Comparison of ENCODE assay signal across 9 mouse cellular contexts in genomic region chr16:23258823-23259457, GRCm38 (mm10). TPM values are rescaled to one million over a fixed set of nuclear protein-coding genes. Genes with fewer than 3 reads are reported as not detected.
A peak's percentile ranks its signal among the peaks of the same experiment; 100 is the strongest.
DNase-seq lines count a peak whose midpoint lies in the region; ATAC-seq and TF ChIP-seq lines count a peak whose summit lies in the region.
"Had no signal": no experiment of that assay in that cellular context is flagged by ENCODE, and none has a peak within 500 bp of the region (broad histone marks: within the 10 kb centered on the region; RNA-seq: fewer than 3 reads in every experiment).

No protein-coding gene starts in this region.

- H3K4me1 ChIP-seq in forebrain, embryonic 10.5 days: peaks cover 74% of the 10 kb centered on the region
- no peaks in the 10 kb centered on the region for H3K4me1 ChIP-seq in forebrain, postnatal 0 days (ENCODE audit: insufficient read depth)
- H3K4me1 ChIP-seq in lung, embryonic 14.5 days (ENCODE audit: insufficient read depth): peaks cover 21% of the 10 kb centered on the region
- peaks cover 53% of the 10 kb centered on the region for H3K4me1 ChIP-seq in hindbrain, embryonic 12.5 days
- peaks cover 15% of the 10 kb centered on the region; the same call in 1 of the 2 replicates for H3K4me1 ChIP-seq in midbrain, embryonic 16.5 days (ENCODE audit: control insufficient read depth, insufficient read depth, low read length)

- peak overlapping the region; percentile 19 for H3K4me3 ChIP-seq in forebrain, embryonic 10.5 days
- no peak overlapping the region for H3K4me3 ChIP-seq in forebrain, postnatal 0 days (ENCODE audit: low read depth, low read length)
- H3K4me3 ChIP-seq in lung, embryonic 14.5 days (ENCODE audit: low read depth, low read length): no peak overlapping the region
- H3K4me3 ChIP-seq in hindbrain, embryonic 12.5 days: no peak overlapping the region
- no peak overlapping the region for H3K4me3 ChIP-seq in midbrain, embryonic 16.5 days (ENCODE audit: low read depth, low read length)

- H3K27ac ChIP-seq in forebrain, embryonic 10.5 days: peak overlapping the region; percentile 74
- no peak overlapping the region for H3K27ac ChIP-seq in forebrain, postnatal 0 days (ENCODE audit: low read depth, low read length)
- H3K27ac ChIP-seq in lung, embryonic 14.5 days (ENCODE audit: low read depth): peak overlapping the region; percentile 59; the same call in 1 of the 2 replicates
- peak overlapping the region; percentile 81 for H3K27ac ChIP-seq in hindbrain, embryonic 12.5 days
- no peak overlapping the region for H3K27ac ChIP-seq in midbrain, embryonic 16.5 days (ENCODE audit: low read length)

- H3K4me2 ChIP-seq in forebrain, postnatal 0 days (ENCODE audit: low read depth): no peak overlapping the region
- no peak overlapping the region for H3K4me2 ChIP-seq in lung, embryonic 14.5 days
- H3K4me2 ChIP-seq in hindbrain, embryonic 12.5 days (replicated peaks): no peak overlapping the region
- H3K4me2 ChIP-seq in midbrain, embryonic 16.5 days (ENCODE audit: low read length): no peak overlapping the region

- H3K9me3 ChIP-seq in forebrain, embryonic 10.5 days: no peaks in the 10 kb centered on the region
- H3K9me3 ChIP-seq in forebrain, postnatal 0 days (ENCODE audit: low read length): no peaks in the 10 kb centered on the region
- no peaks in the 10 kb centered on the region for H3K9me3 ChIP-seq in lung, embryonic 14.5 days (ENCODE audit: low read depth, low read length)
- 0 out of 2 replicates have a peak, but pooled peaks cover under 1% of the 10 kb centered on the region for H3K9me3 ChIP-seq in hindbrain, embryonic 12.5 days (replicated peaks)
- H3K9me3 ChIP-seq in midbrain, embryonic 16.5 days (replicated peaks; ENCODE audit: control insufficient read depth, low read length, poor library complexity, severe bottlenecking): no peaks in the 10 kb centered on the region

- H3K27me3 ChIP-seq in forebrain, embryonic 10.5 days (ENCODE audit: poor library complexity, severe bottlenecking): peaks cover 75% of the 10 kb centered on the region
- no peaks in the 10 kb centered on the region for H3K27me3 ChIP-seq in forebrain, postnatal 0 days (ENCODE audit: insufficient read depth, low read length)
- no peaks in the 10 kb centered on the region for H3K27me3 ChIP-seq in lung, embryonic 14.5 days (ENCODE audit: insufficient read depth, low read length)
- no peaks in the 10 kb centered on the region for H3K27me3 ChIP-seq in hindbrain, embryonic 12.5 days
- H3K27me3 ChIP-seq in midbrain, embryonic 16.5 days (ENCODE audit: control insufficient read depth, insufficient read depth, low read depth, low read length): no peaks in the 10 kb centered on the region

- peak; percentile 66 for DNase-seq in forebrain, embryonic 10.5 days (ENCODE audit: extremely low spot score, low spot score)
- no peak for DNase-seq in forebrain, postnatal 0 days
- DNase-seq in lung, embryonic 14.5 days: no peak
- DNase-seq in lung, postnatal 14 days: no peak
- no peak for DNase-seq in cerebellum, adult 9-11 months
- no peak for DNase-seq in urinary bladder, postnatal 36 days (ENCODE audit: low spot score in 2 of 2)
- DNase-seq: thymus, postnatal 4 days had no signal

- H3K9ac ChIP-seq in forebrain, postnatal 0 days: no peak overlapping the region
- no peak overlapping the region for H3K9ac ChIP-seq in lung, embryonic 14.5 days
- H3K9ac ChIP-seq in hindbrain, embryonic 12.5 days: no peak overlapping the region
- no peak overlapping the region for H3K9ac ChIP-seq in midbrain, embryonic 16.5 days (ENCODE audit: low read depth, low read length)

- peaks cover 5% of the 10 kb centered on the region for H3K36me3 ChIP-seq in forebrain, embryonic 10.5 days (replicated peaks)
- peaks cover 8% of the 10 kb centered on the region; the same call in 1 of the 2 replicates for H3K36me3 ChIP-seq in forebrain, postnatal 0 days (ENCODE audit: insufficient read depth)
- peaks cover 4% of the 10 kb centered on the region for H3K36me3 ChIP-seq in lung, embryonic 14.5 days (ENCODE audit: insufficient read depth)
- H3K36me3 ChIP-seq in hindbrain, embryonic 12.5 days: peaks cover 1% of the 10 kb centered on the region; the same call in 1 of the 2 replicates
- peaks cover 3% of the 10 kb centered on the region; the same call in 1 of the 2 replicates for H3K36me3 ChIP-seq in midbrain, embryonic 16.5 days (ENCODE audit: control insufficient read depth, insufficient read depth, low read length)

- no peak for TF ChIP-seq CTCF in forebrain, postnatal 0 days (IDR thresholded peaks at IDR 0.05; ENCODE audit: low read depth)
- no peak for TF ChIP-seq CTCF in lung, embryonic 14.5 days (IDR thresholded peaks at IDR 0.05; ENCODE audit: low read depth)

- WGBS in forebrain, embryonic 10.5 days: 3% methylated on average over 4 of the region's 4 CpGs
- WGBS in forebrain, postnatal 0 days: 9% methylated on average over 4 of the region's 4 CpGs
- 7% methylated on average over 4 of the region's 4 CpGs for WGBS in lung, embryonic 14.5 days
- WGBS in hindbrain, embryonic 12.5 days: 4% methylated on average over 4 of the region's 4 CpGs
- WGBS in midbrain, embryonic 16.5 days: 6% methylated on average over 4 of the region's 4 CpGs

- ATAC-seq in forebrain, postnatal 0 days: no peak
- ATAC-seq in lung, embryonic 14.5 days (ENCODE audit: insufficient read depth): 0 out of 2 replicates have a peak, but pooled peaks have one; percentile 16
- peak; percentile 64 for ATAC-seq in hindbrain, embryonic 12.5 days (ENCODE audit: low FRiP score)
- peak; percentile 49 for ATAC-seq in midbrain, embryonic 16.5 days

RNA-seq across cellular contexts. Expression of gene St6gal1, which starts 34.4 kb away (rescaled TPM):
- 18.4 and 19.7 TPM in 2 replicates for polyA plus RNA-seq in forebrain, embryonic 10.5 days (2016; fragmentation: Nextera tagmentation; extraction: Ambion mirVana)
- 21.8 and 27.3 TPM in 2 replicates for total RNA-seq in forebrain, postnatal 0 days (2014; rRNA removed)
- 16.4 and 18.6 TPM in 2 replicates for polyA plus RNA-seq in forebrain, postnatal 0 days (2015; fragmentation: Nextera tagmentation; extraction: Ambion mirVana)
- polyA plus RNA-seq in lung, embryonic 14.5 days (2014; fragmentation: Nextera tagmentation; extraction: Ambion mirVana): 58.8 and 60.3 TPM in 2 replicates
- 38.7 and 40.0 TPM in 2 replicates for polyA plus RNA-seq in hindbrain, embryonic 12.5 days (2016; fragmentation: Nextera tagmentation; extraction: Ambion mirVana)
- 19.3 and 28.5 TPM in 2 replicates for polyA plus RNA-seq in midbrain, embryonic 16.5 days (2015; fragmentation: Nextera tagmentation; extraction: Ambion mirVana)

Comparison
In these comparisons a context has a peak if more than half of its experiments do, and no peak if none do; other contexts are left out.
1. H3K27ac ChIP-seq: peak in forebrain, embryonic 10.5 days (single experiment), lung, embryonic 14.5 days (single experiment) and hindbrain, embryonic 12.5 days (single experiment); none in forebrain, postnatal 0 days (single experiment) and midbrain, embryonic 16.5 days (single experiment).